27 mouse cellular contexts compared by ENCODE assay signal in genomic region chr16:50594876-50595275, GRCm38 (mm10). TPM values are rescaled to one million over a fixed set of nuclear protein-coding genes. Genes with fewer than 3 reads are reported as not detected.
"Had no signal": no experiment of that assay in that cellular context is flagged by ENCODE, and none has a peak within 500 bp of the region (broad histone marks: within the 10 kb centered on the region; RNA-seq: fewer than 3 reads in every experiment).

No protein-coding gene starts in this region.

- DNase-seq: liver, postnatal 0 days; lung, adult 2 months; lung, postnatal 14 days; lung, postnatal 36 days; retina, postnatal 1 day; right cerebral cortex, postnatal 25 days; right cerebral cortex, postnatal 4 days; spleen, adult 18-20 months; thymus, adult 18-20 months; thymus, postnatal 25 days; thymus, postnatal 4 days had no signal

RNA-seq across cellular contexts. Expression of gene Ccdc54, which starts 3.9 kb away (rescaled TPM):
- total RNA-seq: megakaryocyte progenitor cell, adult 5-6 weeks; midbrain, postnatal 0 days; monocyte, adult 5-6 weeks; neutrophil, adult 5-6 weeks had no signal
- polyA plus RNA-seq: liver, embryonic 15.5 days; liver, postnatal 0 days; lung, adult 2 months; lung, embryonic 15.5 days; lung, postnatal 0 days; midbrain, embryonic 11.5 days; midbrain, embryonic 13.5 days; midbrain, embryonic 15.5 days; midbrain, postnatal 0 days; neural tube, embryonic 12.5 days; neural tube, embryonic 14.5 days; small intestine, adult 2 months; stomach, embryonic 14.5 days; stomach, embryonic 16.5 days; urinary bladder, adult 2 months had no signal
